Mouse (Mus musculus): ENCODE measurements at regions not wholly inside any gene's neighbourhood (a gene's known extent, or its start where the extent isn't known, plus 50 kb on each side); places are given as distances from the start of the nearest gene placed in this dataset.

DNA sequence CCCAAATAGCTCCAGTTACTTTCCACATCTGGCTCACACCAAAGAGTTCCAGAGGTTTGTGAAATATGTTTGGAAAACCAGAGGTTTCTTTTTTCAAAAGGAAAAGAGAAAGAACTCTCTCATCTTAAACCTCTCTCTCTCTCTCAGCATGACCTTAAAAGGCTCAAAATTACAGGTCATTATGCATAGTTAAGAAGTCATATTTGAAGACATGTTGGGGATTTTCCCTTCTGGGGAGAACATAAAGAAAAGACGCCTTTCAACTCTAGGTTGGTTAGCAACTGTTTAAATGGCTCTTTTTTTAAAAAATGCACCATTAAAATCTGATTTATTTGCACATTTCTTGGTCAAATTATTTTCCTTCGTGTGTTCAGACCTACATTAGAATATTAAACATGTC is 218.4 kb downstream of the Col12a1 start:
- ATAC-seq: no peak
- WGBS: 52% methylated on average over 2 of the region's 2 CpGs
- no peak overlapping the region for H3K9ac ChIP-seq (replicated peaks; ENCODE audit: low read depth)

GRCm38 (mm10) chr9:79502034-79502433 is 216.6 kb downstream of the Col12a1 start:
- ATAC-seq (no peak), DNase-seq (ENCODE audit: low spot score) (no peak)
- Histone ChIP-seq H3K4me2 (replicated peaks; ENCODE audit: low read depth, low read length) (no peak overlapping the region), H3K27me3 (replicated peaks; ENCODE audit: insufficient read depth, low read length) (no peaks in the 10 kb centered on the region), H3K4me3 (ENCODE audit: low read depth, low read length) (no peak overlapping the region), H3K9me3 (ENCODE audit: low read length) (no peaks in the 10 kb centered on the region), H3K4me1 (ENCODE audit: insufficient read depth, low read depth, low read length) (no peaks in the 10 kb centered on the region), H3K36me3 (ENCODE audit: insufficient read depth, low read length) (no peaks in the 10 kb centered on the region), H3K27ac (ENCODE audit: low read length) (no peak overlapping the region), H3K9ac (replicated peaks; ENCODE audit: low read depth) (no peak overlapping the region)
- TF ChIP-seq EP300 (IDR thresholded peaks at IDR 0.05) (no peak), CTCF (IDR thresholded peaks at IDR 0.05) (no peak)

More for the DNA sequence above, 218.4 kb downstream of the Col12a1 start:
- no peaks in the 10 kb centered on the region for H3K4me1 ChIP-seq (ENCODE audit: insufficient read depth, low read depth, low read length)
- H3K4me2 ChIP-seq (replicated peaks; ENCODE audit: low read depth, low read length): no peak overlapping the region
- H3K27ac ChIP-seq (ENCODE audit: low read length): no peak overlapping the region
- H3K4me3 ChIP-seq (ENCODE audit: low read depth, low read length): no peak overlapping the region
- H3K9me3 ChIP-seq (ENCODE audit: low read length): no peaks in the 10 kb centered on the region
- no peak for TF ChIP-seq CTCF (IDR thresholded peaks at IDR 0.05)
- TF ChIP-seq EP300 (IDR thresholded peaks at IDR 0.05): no peak
- no peaks in the 10 kb centered on the region for H3K36me3 ChIP-seq (ENCODE audit: insufficient read depth, low read length)
- H3K27me3 ChIP-seq (replicated peaks; ENCODE audit: insufficient read depth, low read length): no peaks in the 10 kb centered on the region
- DNase-seq (ENCODE audit: low spot score): no peak

- Histone ChIP-seq H3K4me1 (ENCODE audit: insufficient read depth, low read depth, low read length) (no peaks in the 10 kb centered on the region), H3K9me3 (ENCODE audit: low read length) (no peaks in the 10 kb centered on the region), H3K9ac (replicated peaks; ENCODE audit: low read depth) (no peak overlapping the region), H3K36me3 (ENCODE audit: insufficient read depth, low read length) (no peaks in the 10 kb centered on the region), H3K4me2 (replicated peaks; ENCODE audit: low read depth, low read length) (no peak overlapping the region), H3K27me3 (replicated peaks; ENCODE audit: insufficient read depth, low read length) (no peaks in the 10 kb centered on the region), H3K27ac (ENCODE audit: low read length) (no peak overlapping the region), H3K4me3 (ENCODE audit: low read depth, low read length) (no peak overlapping the region)
- DNase-seq (ENCODE audit: low spot score) (peak; percentile 76), ATAC-seq (peak; percentile 65)
- no peak for TF ChIP-seq CTCF (IDR thresholded peaks at IDR 0.05)
- TF ChIP-seq EP300 (IDR thresholded peaks at IDR 0.05): no peak
- 62% methylated on average over 7 of the region's 7 CpGs for WGBS
These were observed 202.2 kb downstream of the Col12a1 start for GRCm38 (mm10) chr9:79516384-79516783.

GRCm38 (mm10) chr9:79517461-79517860 is 201.2 kb downstream of the Col12a1 start:
- H3K36me3 ChIP-seq (ENCODE audit: insufficient read depth, low read length): no peaks in the 10 kb centered on the region
- H3K4me3 ChIP-seq (ENCODE audit: low read depth, low read length): no peak overlapping the region
- 71% methylated on average over 5 of the region's 5 CpGs for WGBS
- TF ChIP-seq EP300 (IDR thresholded peaks at IDR 0.05) (no peak), CTCF (IDR thresholded peaks at IDR 0.05) (no peak)
- peak; percentile 27 for DNase-seq (ENCODE audit: low spot score)
- H3K27ac ChIP-seq (ENCODE audit: low read length): no peak overlapping the region
- H3K4me2 ChIP-seq (replicated peaks; ENCODE audit: low read depth, low read length): no peak overlapping the region
- ATAC-seq: no peak
- H3K27me3 ChIP-seq (replicated peaks; ENCODE audit: insufficient read depth, low read length): no peaks in the 10 kb centered on the region
- no peaks in the 10 kb centered on the region for H3K9me3 ChIP-seq (ENCODE audit: low read length)
- no peaks in the 10 kb centered on the region for H3K4me1 ChIP-seq (ENCODE audit: insufficient read depth, low read depth, low read length)
- H3K9ac ChIP-seq (replicated peaks; ENCODE audit: low read depth): no peak overlapping the region

- DNase-seq (ENCODE audit: low spot score): no peak
- H3K9ac ChIP-seq (replicated peaks; ENCODE audit: low read depth): no peak overlapping the region
- no peak for ATAC-seq
- H3K4me2 ChIP-seq (replicated peaks; ENCODE audit: low read depth, low read length): no peak overlapping the region
- WGBS: 39% methylated on average over 1 of the region's 1 CpGs
- TF ChIP-seq EP300 (IDR thresholded peaks at IDR 0.05) (no peak), CTCF (IDR thresholded peaks at IDR 0.05) (no peak)
- H3K36me3 ChIP-seq (ENCODE audit: insufficient read depth, low read length): no peaks in the 10 kb centered on the region
- no peak overlapping the region for H3K4me3 ChIP-seq (ENCODE audit: low read depth, low read length)
- no peak overlapping the region for H3K27ac ChIP-seq (ENCODE audit: low read length)
- no peaks in the 10 kb centered on the region for H3K9me3 ChIP-seq (ENCODE audit: low read length)
- no peaks in the 10 kb centered on the region for H3K27me3 ChIP-seq (replicated peaks; ENCODE audit: insufficient read depth, low read length)
- H3K4me1 ChIP-seq (ENCODE audit: insufficient read depth, low read depth, low read length): no peaks in the 10 kb centered on the region
These were observed 200.0 kb downstream of the Col12a1 start for GRCm38 (mm10) chr9:79518640-79519039.

DNA sequence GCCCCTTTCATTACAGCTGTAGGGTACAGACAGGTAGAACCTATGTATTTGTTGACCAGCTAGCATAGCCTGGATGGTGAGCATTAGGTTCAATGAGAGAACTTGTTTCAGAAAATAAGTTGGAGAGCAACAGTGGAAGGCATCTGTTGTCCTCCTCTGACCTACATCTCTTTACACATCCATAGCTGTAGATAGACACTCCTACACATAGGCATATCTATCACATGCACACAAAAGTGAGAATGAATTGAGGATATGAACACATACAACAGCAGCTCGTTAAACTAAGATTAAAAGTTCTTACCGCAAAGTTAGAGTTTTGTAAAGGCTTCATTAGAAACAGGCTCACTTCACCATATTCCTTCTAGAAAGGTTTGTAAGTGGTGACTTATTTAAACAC is 198.1 kb downstream of the Col12a1 start:
- WGBS: 77% methylated on average over 2 of the region's 2 CpGs
- Histone ChIP-seq H3K4me2 (replicated peaks; ENCODE audit: low read depth, low read length) (no peak overlapping the region), H3K4me3 (ENCODE audit: low read depth, low read length) (no peak overlapping the region), H3K9ac (replicated peaks; ENCODE audit: low read depth) (no peak overlapping the region), H3K36me3 (ENCODE audit: insufficient read depth, low read length) (no peaks in the 10 kb centered on the region), H3K27me3 (replicated peaks; ENCODE audit: insufficient read depth, low read length) (no peaks in the 10 kb centered on the region), H3K27ac (ENCODE audit: low read length) (no peak overlapping the region), H3K9me3 (ENCODE audit: low read length) (no peaks in the 10 kb centered on the region), H3K4me1 (ENCODE audit: insufficient read depth, low read depth, low read length) (no peaks in the 10 kb centered on the region)
- ATAC-seq (no peak), DNase-seq (ENCODE audit: low spot score) (no peak)
- no peak for TF ChIP-seq CTCF (IDR thresholded peaks at IDR 0.05)
- no peak for TF ChIP-seq EP300 (IDR thresholded peaks at IDR 0.05)

- DNase-seq (ENCODE audit: low spot score) (no peak), ATAC-seq (no peak)
- TF ChIP-seq CTCF (IDR thresholded peaks at IDR 0.05) (no peak), EP300 (IDR thresholded peaks at IDR 0.05) (no peak)
- H3K9me3 ChIP-seq (ENCODE audit: low read length): no peaks in the 10 kb centered on the region
- no peak overlapping the region for H3K27ac ChIP-seq (ENCODE audit: low read length)
- H3K36me3 ChIP-seq (ENCODE audit: insufficient read depth, low read length): no peaks in the 10 kb centered on the region
- no peaks in the 10 kb centered on the region for H3K4me1 ChIP-seq (ENCODE audit: insufficient read depth, low read depth, low read length)
- H3K4me3 ChIP-seq (ENCODE audit: low read depth, low read length): no peak overlapping the region
- H3K9ac ChIP-seq (replicated peaks; ENCODE audit: low read depth): no peak overlapping the region
- H3K27me3 ChIP-seq (replicated peaks; ENCODE audit: insufficient read depth, low read length): no peaks in the 10 kb centered on the region
- no peak overlapping the region for H3K4me2 ChIP-seq (replicated peaks; ENCODE audit: low read depth, low read length)
- 88% methylated on average over 4 of the region's 4 CpGs for WGBS
These were observed 195.6 kb downstream of the Col12a1 start for GRCm38 (mm10) chr9:79523054-79523453.
